19 mouse cellular contexts compared by ENCODE assay signal in genomic region chr14:73484366-73485110, GRCm38 (mm10). TPM values are rescaled to one million over a fixed set of nuclear protein-coding genes. Genes with fewer than 3 reads are reported as not detected.
DNase-seq lines count a peak whose midpoint lies in the region; ATAC-seq and TF ChIP-seq lines count a peak whose summit lies in the region.
"Had no signal": no experiment of that assay in that cellular context is flagged by ENCODE, and none has a peak within 500 bp of the region (broad histone marks: within the 10 kb centered on the region; RNA-seq: fewer than 3 reads in every experiment).

No protein-coding gene starts in this region.

- no peak overlapping the region for H3K27ac ChIP-seq in kidney, postnatal 0 days
- H3K27ac ChIP-seq: hindbrain, embryonic 12.5 days; limb, embryonic 10.5 days; macrophage; midbrain, embryonic 15.5 days; neural tube, embryonic 12.5 days had no signal

- H3K9me3 ChIP-seq in kidney, postnatal 0 days (replicated peaks; ENCODE audit: low read length), result no peaks in the 10 kb centered on the region
- H3K9me3 ChIP-seq: hindbrain, embryonic 12.5 days; limb, embryonic 10.5 days; midbrain, embryonic 15.5 days; neural tube, embryonic 12.5 days had no signal

- intact Hi-C loops in heart, postnatal 14 days (cut with DNase I), result no loop called here

- no peaks in the 10 kb centered on the region for H3K4me1 ChIP-seq in kidney, postnatal 0 days (replicated peaks; ENCODE audit: insufficient read depth, low read length)
- H3K4me1 ChIP-seq: hindbrain, embryonic 12.5 days; midbrain, embryonic 15.5 days; neural tube, embryonic 12.5 days had no signal

- no peaks in the 10 kb centered on the region for H3K27me3 ChIP-seq in kidney, postnatal 0 days (ENCODE audit: insufficient read depth, low read length)
- H3K27me3 ChIP-seq: hindbrain, embryonic 12.5 days; midbrain, embryonic 15.5 days; neural tube, embryonic 12.5 days had no signal

- peak; percentile 68 for DNase-seq in heart, adult 11 months
- no peak for DNase-seq in heart, postnatal 14 days
- no peak for DNase-seq in kidney, postnatal 0 days (ENCODE audit: low spot score)
- no peak for DNase-seq in kidney, postnatal 14 days
- peak; percentile 14 for DNase-seq in lung, postnatal 36 days
- DNase-seq in lung, postnatal 4 days, result no peak
- no peak for DNase-seq in thymus, postnatal 36 days
- DNase-seq: adrenal gland, postnatal 10 days; cerebellum, adult 9-10 months; gastrocnemius, postnatal 36 days; layer of hippocampus, adult 9-11 months; right cerebral cortex, postnatal 14 days had no signal

- no peak overlapping the region for H3K9ac ChIP-seq in kidney, postnatal 0 days (ENCODE audit: low read depth, low read length)
- H3K9ac ChIP-seq: hindbrain, embryonic 12.5 days; midbrain, embryonic 15.5 days; neural tube, embryonic 12.5 days had no signal

- H3K36me3 ChIP-seq in kidney, postnatal 0 days (ENCODE audit: insufficient read depth, low read length), result no peaks in the 10 kb centered on the region
- H3K36me3 ChIP-seq: hindbrain, embryonic 12.5 days; limb, embryonic 10.5 days; midbrain, embryonic 15.5 days; neural tube, embryonic 12.5 days had no signal

- H3K4me2 ChIP-seq in kidney, postnatal 0 days (ENCODE audit: low read length), result no peak overlapping the region
- H3K4me2 ChIP-seq: hindbrain, embryonic 12.5 days; midbrain, embryonic 15.5 days; neural tube, embryonic 12.5 days had no signal

- TF ChIP-seq CTCF in kidney, postnatal 0 days (IDR thresholded peaks at IDR 0.05; ENCODE audit: low read depth), result peak; percentile 22; the same call in 1 of the 2 replicates

- H3K4me3 ChIP-seq in kidney, postnatal 0 days (replicated peaks; ENCODE audit: low read depth, low read length), result no peak overlapping the region
- H3K4me3 ChIP-seq: hindbrain, embryonic 12.5 days; limb, embryonic 10.5 days; midbrain, embryonic 15.5 days; neural tube, embryonic 12.5 days had no signal

- 77% methylated on average over 3 of the region's 3 CpGs for WGBS in kidney, postnatal 0 days

- no peak for ATAC-seq in kidney, postnatal 0 days (replicated peaks; ENCODE audit: low FRiP score, low read depth)
- ATAC-seq: activated CD4-positive, CD25-positive, alpha-beta regulatory T cell, adult 4 months; forebrain, embryonic 16.5 days; midbrain, embryonic 15.5 days had no signal

RNA-seq across cellular contexts. Expression of gene Med4, which starts 25.3 kb away (rescaled TPM):
- 10 to 100 TPM; 17.9 to 18.8 TPM for total RNA-seq in heart, postnatal 14 days (2021)
- polyA plus RNA-seq in kidney, postnatal 0 days (2015; fragmentation: Nextera tagmentation; extraction: Ambion mirVana), result 66.5 and 70.2 TPM in 2 replicates

RNA-seq across cellular contexts. Expression of gene Sucla2, which starts 40.6 kb away (rescaled TPM):
- 100 to 1,000 TPM; 728 to 730 TPM for total RNA-seq in heart, postnatal 14 days (2021)
- polyA plus RNA-seq in kidney, postnatal 0 days (2015; fragmentation: Nextera tagmentation; extraction: Ambion mirVana), result 172 and 179 TPM in 2 replicates

Comparison
In these comparisons a context has a peak if more than half of its experiments do, and no peak if none do; other contexts are left out.
1. DNase-seq: peak in heart, adult 11 months (single experiment) and lung, postnatal 36 days (single experiment); none in heart, postnatal 14 days (0 of 2), kidney, postnatal 0 days (single experiment), kidney, postnatal 14 days (single experiment), lung, postnatal 4 days (0 of 2) and thymus, postnatal 36 days (0 of 2).